In genomic region chr2:158146223-158146622, GRCm38 (mm10) we compare ENCODE assay signal across 8 mouse cellular contexts. TPM values are rescaled to one million over a fixed set of nuclear protein-coding genes. Genes with fewer than 3 reads are reported as not detected.
DNase-seq lines count a peak whose midpoint lies in the region; ATAC-seq lines count a peak whose summit lies in the region.

Gene Tgm2 (minus strand): TSS chr2:158146436.

- peak; percentile 50 for ATAC-seq in common myeloid progenitor, adult 5-6 weeks (replicated peaks; ENCODE audit: low read depth, poor library complexity, severe bottlenecking)
- ATAC-seq in megakaryocyte progenitor cell, adult 5-6 weeks (replicated peaks; ENCODE audit: poor library complexity), result peak; percentile 67

- DNase-seq in ZHBTc4 (ENCODE audit: low read depth, low spot score), result peak; percentile 90
- peak; percentile 96 for DNase-seq in gastrocnemius, postnatal 10 days
- peak; percentile 83 for DNase-seq in induced T-regulatory cell, adult 2 months (ENCODE audit: low read depth)
- peak; percentile 24 to 61 for DNase-seq in left cerebral cortex, adult 8-10 months (ENCODE audit: low spot score in 2 of 2)
- peak; percentile 60 to 78 for DNase-seq in right cerebral cortex, postnatal 10 days (ENCODE audit: low spot score in 2 of 2)
- peak; percentile 98 for DNase-seq in urinary bladder, postnatal 25 days (ENCODE audit: low spot score)

RNA-seq across cellular contexts. Expression of gene Tgm2, which starts in this region (rescaled TPM):
- total RNA-seq in common myeloid progenitor, adult 5-6 weeks (2017), result 3.8 and 5.4 TPM in 2 replicates
- total RNA-seq in gastrocnemius, postnatal 10 days (2021), result 10 to 100 TPM; 55.0 to 69.1 TPM
- 10 to 100 TPM in 3 of 4 experiments, 1 to 10 TPM in 1; 9.3 to 13.7 (median 10.1) TPM for total RNA-seq in left cerebral cortex, adult 8-10 months (2022)
- 0.07 and 0.39 TPM in 2 replicates for total RNA-seq in megakaryocyte progenitor cell, adult 5-6 weeks (2015)
- total RNA-seq in megakaryocyte progenitor cell, adult 5-6 weeks (2017), result 0.58 and 1.5 TPM in 2 replicates

Comparison
In these comparisons a context has a peak if more than half of its experiments do, and no peak if none do; other contexts are left out.
1. Peak in every context shown above with its lines: DNase-seq and ATAC-seq.
2. DNase-seq: peak in every context shown above with its lines; median percentile 98 in urinary bladder, postnatal 25 days; 96 in gastrocnemius, postnatal 10 days; 90 in ZHBTc4; 83 in induced T-regulatory cell, adult 2 months; 69 in right cerebral cortex, postnatal 10 days; 42 in left cerebral cortex, adult 8-10 months.